Mouse (Mus musculus): ENCODE measurements around the gene Zdhhc19. TPM values are rescaled to one million over a fixed set of nuclear protein-coding genes. Genes with fewer than 3 reads are reported as not detected.

Gene Zdhhc19
- polyA plus RNA-seq (2012; rRNA removed) = 0.18 and 0.42 TPM in 2 replicates

- Histone ChIP-seq H3K27me3 (ENCODE audit: control insufficient read depth, insufficient read depth, low read length) (no peaks in the 10 kb centered on the region), H3K4me3 (ENCODE audit: low read depth, low read length) (no peak within 1 kb of the TSS), H3K27ac (ENCODE audit: insufficient read depth, low read depth, low read length) (no peak within 1 kb of the TSS), H3K4me1 (ENCODE audit: control insufficient read depth, insufficient read depth, insufficient read length, low read length) (peaks cover 4% of the 10 kb centered on the region; the same call in 1 of the 2 replicates), H3K36me3 (ENCODE audit: control insufficient read depth, insufficient read depth, low read length) (no peaks in the 10 kb centered on the region)
- no peak for TF ChIP-seq POLR2A (IDR thresholded peaks at IDR 0.05; ENCODE audit: low read depth, low read length)
- TF ChIP-seq CTCF (IDR thresholded peaks at IDR 0.05; ENCODE audit: extremely low read depth, insufficient read length, insufficient replicate concordance, low read depth, low read length) = no peak
- WGBS = 67% methylated on average over 3 of the region's 3 CpGs
Measured at GRCm38 (mm10) chr16:32495965-32496364, at the start of gene Zdhhc19. Gene Zdhhc19, plus strand, starts transcription at chr16:32496265.

GRCm38 (mm10) chr16:32446563-32447138 is 49.4 kb upstream of the Zdhhc19 start:
- TF ChIP-seq CTCF (IDR thresholded peaks at IDR 0.05; ENCODE audit: extremely low read depth, insufficient read length, insufficient replicate concordance, low read depth, low read length) (no peak), POLR2A (IDR thresholded peaks at IDR 0.05; ENCODE audit: low read depth, low read length) (no peak)
- Histone ChIP-seq H3K4me1 (ENCODE audit: control insufficient read depth, insufficient read depth, insufficient read length, low read length) (peaks cover 24% of the 10 kb centered on the region), H3K4me3 (ENCODE audit: low read depth, low read length) (no peak overlapping the region), H3K36me3 (ENCODE audit: control insufficient read depth, insufficient read depth, low read length) (peaks cover 1% of the 10 kb centered on the region), H3K27ac (ENCODE audit: insufficient read depth, low read depth, low read length) (peak overlapping the region; percentile 83), H3K27me3 (ENCODE audit: control insufficient read depth, insufficient read depth, low read length) (no peaks in the 10 kb centered on the region)
- WGBS = 51% methylated on average over 2 of the region's 2 CpGs

DNA sequence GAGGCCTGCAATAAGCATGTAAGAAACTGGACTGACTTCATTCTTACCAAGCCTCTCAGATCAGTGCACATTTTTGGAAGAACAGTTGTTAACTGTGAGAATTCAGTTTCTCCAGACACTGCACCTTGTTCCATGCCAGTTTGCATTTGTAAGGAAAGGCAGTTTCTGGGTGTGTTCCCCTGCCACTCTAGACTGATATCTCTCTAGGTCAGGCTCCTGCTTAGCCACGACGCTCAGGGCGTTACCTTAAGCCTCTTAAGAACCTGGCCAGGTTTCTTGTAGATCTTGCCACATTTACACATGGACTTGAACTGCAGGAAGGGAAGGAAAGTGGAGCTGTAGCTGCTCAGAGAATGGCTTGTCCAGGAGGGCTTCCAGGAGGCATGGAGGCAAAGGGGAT is 46.4 kb upstream of the Zdhhc19 start:
- Histone ChIP-seq H3K4me3 (ENCODE audit: low read depth, low read length) (no peak overlapping the region), H3K4me1 (ENCODE audit: control insufficient read depth, insufficient read depth, insufficient read length, low read length) (peaks cover 22% of the 10 kb centered on the region; the same call in 1 of the 2 replicates), H3K27me3 (ENCODE audit: control insufficient read depth, insufficient read depth, low read length) (no peaks in the 10 kb centered on the region), H3K36me3 (ENCODE audit: control insufficient read depth, insufficient read depth, low read length) (peaks cover 18% of the 10 kb centered on the region), H3K27ac (ENCODE audit: insufficient read depth, low read depth, low read length) (peak overlapping the region; percentile 84)
- 45% methylated on average over 3 of the region's 3 CpGs for WGBS
- TF ChIP-seq CTCF (IDR thresholded peaks at IDR 0.05; ENCODE audit: extremely low read depth, insufficient read length, insufficient replicate concordance, low read depth, low read length) (no peak), POLR2A (IDR thresholded peaks at IDR 0.05; ENCODE audit: low read depth, low read length) (no peak)

DNA sequence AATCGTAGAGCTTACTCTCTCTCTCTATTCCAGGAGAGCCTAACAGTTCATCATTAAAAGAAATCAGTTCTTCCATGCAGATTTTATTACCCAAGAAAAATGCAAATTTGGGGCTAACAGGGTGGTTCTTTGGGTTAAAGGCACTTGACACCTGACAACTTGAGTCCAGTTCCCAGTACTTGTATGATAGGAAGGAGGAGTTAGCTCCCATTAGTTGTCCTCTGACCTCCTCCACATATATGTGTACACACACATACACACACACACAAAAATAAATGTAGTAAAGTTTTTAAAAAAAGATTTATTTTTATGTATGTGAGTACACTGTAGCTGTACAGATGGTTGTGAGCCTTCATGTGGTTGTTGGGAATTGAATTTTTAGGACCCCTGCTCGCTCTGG is 45.9 kb upstream of the Zdhhc19 start:
- peak overlapping the region; percentile 84 for H3K27ac ChIP-seq (ENCODE audit: insufficient read depth, low read depth, low read length)
- H3K36me3 ChIP-seq (ENCODE audit: control insufficient read depth, insufficient read depth, low read length) = peaks cover 21% of the 10 kb centered on the region
- no peaks in the 10 kb centered on the region for H3K27me3 ChIP-seq (ENCODE audit: control insufficient read depth, insufficient read depth, low read length)
- H3K4me1 ChIP-seq (ENCODE audit: control insufficient read depth, insufficient read depth, insufficient read length, low read length) = peaks cover 22% of the 10 kb centered on the region; the same call in 1 of the 2 replicates
- WGBS = 85% methylated on average over 2 of the region's 2 CpGs
- TF ChIP-seq CTCF (IDR thresholded peaks at IDR 0.05; ENCODE audit: extremely low read depth, insufficient read length, insufficient replicate concordance, low read depth, low read length) (no peak), POLR2A (IDR thresholded peaks at IDR 0.05; ENCODE audit: low read depth, low read length) (no peak)
- no peak overlapping the region for H3K4me3 ChIP-seq (ENCODE audit: low read depth, low read length)

DNA sequence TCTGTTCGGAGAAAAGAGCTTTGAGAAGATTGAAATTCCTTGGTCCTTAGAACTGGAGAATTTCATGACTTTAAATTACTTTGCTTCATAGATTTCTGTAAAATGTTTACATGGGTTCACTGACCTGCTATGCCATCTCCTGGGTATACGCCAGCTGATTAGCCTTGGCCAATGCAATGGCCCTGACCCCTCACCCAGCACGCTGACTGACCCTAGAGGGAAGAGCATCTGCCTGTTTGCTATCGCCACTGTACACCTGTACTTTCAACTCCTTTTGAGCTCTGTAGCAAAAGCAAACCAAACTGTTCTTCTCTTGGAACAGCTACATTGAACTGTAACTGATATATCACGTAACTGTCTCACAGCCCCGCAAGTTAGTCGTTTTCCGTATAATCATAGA is 43.0 kb upstream of the Zdhhc19 start:
- peaks cover 10% of the 10 kb centered on the region; the same call in 1 of the 2 replicates for H3K4me1 ChIP-seq (ENCODE audit: control insufficient read depth, insufficient read depth, insufficient read length, low read length)
- H3K36me3 ChIP-seq (ENCODE audit: control insufficient read depth, insufficient read depth, low read length) = peaks cover 30% of the 10 kb centered on the region
- H3K4me3 ChIP-seq (ENCODE audit: low read depth, low read length) = no peak overlapping the region
- H3K27me3 ChIP-seq (ENCODE audit: control insufficient read depth, insufficient read depth, low read length) = no peaks in the 10 kb centered on the region
- H3K27ac ChIP-seq (ENCODE audit: insufficient read depth, low read depth, low read length) = no peak overlapping the region
- TF ChIP-seq POLR2A (IDR thresholded peaks at IDR 0.05; ENCODE audit: low read depth, low read length) = no peak
- no peak for TF ChIP-seq CTCF (IDR thresholded peaks at IDR 0.05; ENCODE audit: extremely low read depth, insufficient read length, insufficient replicate concordance, low read depth, low read length)
- 93% methylated on average over 8 of the region's 8 CpGs for WGBS

DNA sequence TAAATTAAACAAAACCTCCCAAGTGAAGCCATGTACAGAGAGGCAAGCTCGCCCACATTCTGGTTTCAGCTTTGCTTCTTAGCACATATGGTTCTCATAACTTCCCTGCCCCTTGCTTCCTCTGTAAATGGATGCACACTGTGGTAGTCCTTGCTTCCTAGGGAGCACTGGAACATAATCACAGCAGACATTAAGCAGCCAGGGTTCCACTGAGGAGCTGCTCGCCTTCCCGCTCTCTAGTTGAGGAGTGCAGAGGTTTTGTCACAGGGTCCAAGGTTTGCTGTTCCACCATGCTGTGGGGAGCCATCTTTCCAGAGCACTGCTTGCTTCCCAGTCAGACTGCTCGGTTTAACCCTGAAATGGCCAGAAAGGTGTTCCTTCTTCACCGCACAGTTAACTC is 41.4 kb upstream of the Zdhhc19 start:
- no peak for TF ChIP-seq CTCF (IDR thresholded peaks at IDR 0.05; ENCODE audit: extremely low read depth, insufficient read length, insufficient replicate concordance, low read depth, low read length)
- TF ChIP-seq POLR2A (IDR thresholded peaks at IDR 0.05; ENCODE audit: low read depth, low read length) = no peak
- H3K36me3 ChIP-seq (ENCODE audit: control insufficient read depth, insufficient read depth, low read length) = peaks cover 31% of the 10 kb centered on the region
- H3K27ac ChIP-seq (ENCODE audit: insufficient read depth, low read depth, low read length) = no peak overlapping the region
- no peaks in the 10 kb centered on the region for H3K27me3 ChIP-seq (ENCODE audit: control insufficient read depth, insufficient read depth, low read length)
- peaks cover 9% of the 10 kb centered on the region; the same call in 1 of the 2 replicates for H3K4me1 ChIP-seq (ENCODE audit: control insufficient read depth, insufficient read depth, insufficient read length, low read length)
- WGBS = 97% methylated on average over 5 of the region's 5 CpGs
- H3K4me3 ChIP-seq (ENCODE audit: low read depth, low read length) = no peak overlapping the region

GRCm38 (mm10) chr16:32456086-32456485 is 40.0 kb upstream of the Zdhhc19 start:
- Histone ChIP-seq H3K4me3 (ENCODE audit: low read depth, low read length) (no peak overlapping the region), H3K36me3 (ENCODE audit: control insufficient read depth, insufficient read depth, low read length) (peaks cover 31% of the 10 kb centered on the region), H3K27me3 (ENCODE audit: control insufficient read depth, insufficient read depth, low read length) (no peaks in the 10 kb centered on the region), H3K4me1 (ENCODE audit: control insufficient read depth, insufficient read depth, insufficient read length, low read length) (peaks cover 7% of the 10 kb centered on the region; the same call in 1 of the 2 replicates), H3K27ac (ENCODE audit: insufficient read depth, low read depth, low read length) (peak overlapping the region; percentile 61)
- TF ChIP-seq CTCF (IDR thresholded peaks at IDR 0.05; ENCODE audit: extremely low read depth, insufficient read length, insufficient replicate concordance, low read depth, low read length) (no peak), POLR2A (IDR thresholded peaks at IDR 0.05; ENCODE audit: low read depth, low read length) (no peak)

Data from small intestine, adult 2 months (tissue).